Mouse (Mus musculus): Measurements from ENCODE around the gene Tnip1. TPM values are rescaled to one million over a fixed set of nuclear protein-coding genes. Genes with fewer than 3 reads are reported as not detected.
"Not testable (repeated sequence)": the region's sequence is repeated elsewhere in the genome, so short reads cannot be mapped to it uniquely, and the experiment has no call there.

The Tnip1 gene
- total and polyA plus RNA-seq, 3 experiments: 36.1 to 137 (median 67.8) TPM

DNA sequence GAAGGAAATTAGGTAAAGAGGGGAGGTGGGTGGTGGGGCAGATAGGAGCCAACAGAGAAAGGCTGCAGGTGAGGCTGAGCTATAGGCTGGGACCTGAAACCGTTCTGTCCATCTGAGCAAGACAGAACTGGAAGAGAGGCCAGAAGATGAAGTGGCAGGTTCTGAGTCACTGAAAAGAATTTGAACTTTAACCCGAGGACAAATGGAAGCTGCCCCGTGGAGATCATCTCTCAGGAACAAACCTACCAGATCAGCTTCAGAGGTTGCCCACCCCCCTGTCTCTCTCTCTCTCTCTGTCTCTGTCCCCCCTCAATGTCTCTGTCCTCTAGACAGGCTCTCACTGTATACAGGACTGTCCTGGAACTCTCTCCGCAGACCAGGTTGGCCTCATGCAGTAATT, 63.1 kb downstream of the Tnip1 start (continued):
- no peak for TF ChIP-seq MYC (IDR thresholded peaks at IDR 0.05; ENCODE audit: low read depth, low read length)
- TF ChIP-seq SIN3A (IDR thresholded peaks at IDR 0.05; ENCODE audit: low read length): no peak

- Histone ChIP-seq H3K4me3 (replicated peaks in 1 of 3; ENCODE audit: low read depth in 2 of 3, low read length in 2 of 3, poor library complexity in 1 of 3) (no peak overlapping the region), H3K4me1 (ENCODE audit: control insufficient read depth in 1 of 2, insufficient read depth in 2 of 2) (no peaks in the 10 kb centered on the region), H3K9me3 (replicated peaks; ENCODE audit: low read length) (no peaks in the 10 kb centered on the region), H3K36me3 (replicated peaks in 1 of 2; ENCODE audit: control insufficient read depth in 1 of 2, insufficient read depth in 1 of 2, low read length in 1 of 2) (no peaks in the 10 kb centered on the region), H3K79me2 (replicated peaks; ENCODE audit: control insufficient read depth, extremely low read depth, insufficient read depth, poor library complexity, severe bottlenecking) (no peaks in the 10 kb centered on the region), H3K9ac (ENCODE audit: insufficient read depth, low read depth) (no peak overlapping the region), H3K4me2 (ENCODE audit: insufficient read depth, low read depth, poor library complexity, severe bottlenecking) (no peak overlapping the region), H3K27ac (ENCODE audit: insufficient read depth, low read depth) (no peak overlapping the region), H3K27me3 (replicated peaks) (no peaks in the 10 kb centered on the region)
- TF ChIP-seq HCFC1 (IDR thresholded peaks at IDR 0.05; ENCODE audit: low read depth, low read length): no peak
- no peak for TF ChIP-seq MAZ (IDR thresholded peaks at IDR 0.05; ENCODE audit: low read depth, low read length)
- TF ChIP-seq SIN3A (IDR thresholded peaks at IDR 0.05; ENCODE audit: low read length): no peak
- no peak for TF ChIP-seq ELF1 (IDR thresholded peaks at IDR 0.05; ENCODE audit: low read depth, low read length)
- in situ Hi-C loops (cut with MboI; ENCODE audit: low pct_ligation_motif_present, low pct_unique_long_range_greater_than_20kb, low sequenced_read_pairs) (loop anchor here (25.0 kb wide), 1 partner anchor 490 kb away; no protein-coding TSS in a partner anchor), dilution Hi-C loops (cut with MboI; ENCODE audit: extremely low pct_ligation_motif_present, extremely low pct_unique_long_range_greater_than_20kb, low sequenced_read_pairs) (no loop called here)
- no peak for DNase-seq (ENCODE audit: extremely low read depth)
Observed at GRCm38 (mm10) chr11:54897470-54897869, 65.2 kb downstream of the Tnip1 start.

- H3K27me3 ChIP-seq (replicated peaks); H3K9me3 ChIP-seq (replicated peaks; ENCODE audit: low read length); H3K27ac ChIP-seq (ENCODE audit: insufficient read depth, low read depth); H3K79me2 ChIP-seq (replicated peaks; ENCODE audit: control insufficient read depth, extremely low read depth, insufficient read depth, poor library complexity, severe bottlenecking); DNase-seq (ENCODE audit: extremely low read depth); H3K9ac ChIP-seq (ENCODE audit: insufficient read depth, low read depth); H3K4me2 ChIP-seq (ENCODE audit: insufficient read depth, low read depth, poor library complexity, severe bottlenecking); H3K4me3 ChIP-seq (replicated peaks in 1 of 3; ENCODE audit: low read depth in 2 of 3, low read length in 2 of 3, poor library complexity in 1 of 3); dilution Hi-C loops (cut with MboI; ENCODE audit: extremely low pct_ligation_motif_present, extremely low pct_unique_long_range_greater_than_20kb, low sequenced_read_pairs); H3K36me3 ChIP-seq (replicated peaks in 1 of 2; ENCODE audit: control insufficient read depth in 1 of 2, insufficient read depth in 1 of 2, low read length in 1 of 2); H3K4me1 ChIP-seq (ENCODE audit: control insufficient read depth in 1 of 2, insufficient read depth in 2 of 2): not testable (repeated sequence)
- in situ Hi-C loops (cut with MboI; ENCODE audit: low pct_ligation_motif_present, low pct_unique_long_range_greater_than_20kb, low sequenced_read_pairs): loop anchor here (25.0 kb wide), 1 partner anchor 491 kb away; no protein-coding TSS in a partner anchor
Observed at GRCm38 (mm10) chr11:54896646-54897045, 66.1 kb downstream of the Tnip1 start.

- Histone ChIP-seq H3K9me3 (replicated peaks; ENCODE audit: low read length) (no peaks in the 10 kb centered on the region), H3K79me2 (replicated peaks; ENCODE audit: control insufficient read depth, extremely low read depth, insufficient read depth, poor library complexity, severe bottlenecking) (no peaks in the 10 kb centered on the region), H3K27ac (ENCODE audit: insufficient read depth, low read depth) (no peak overlapping the region), H3K36me3 (replicated peaks in 1 of 2; ENCODE audit: control insufficient read depth in 1 of 2, insufficient read depth in 1 of 2, low read length in 1 of 2) (no peaks in the 10 kb centered on the region), H3K4me2 (ENCODE audit: insufficient read depth, low read depth, poor library complexity, severe bottlenecking) (no peak overlapping the region), H3K9ac (ENCODE audit: insufficient read depth, low read depth) (no peak overlapping the region), H3K27me3 (replicated peaks) (no peaks in the 10 kb centered on the region), H3K4me3 (replicated peaks in 1 of 3; ENCODE audit: low read depth in 2 of 3, low read length in 2 of 3, poor library complexity in 1 of 3) (no peak overlapping the region), H3K4me1 (ENCODE audit: control insufficient read depth in 1 of 2, insufficient read depth in 2 of 2) (peaks cover 0 to 2% of the 10 kb centered on the region in 2 experiments; a peak in 1 of 4 replicates)
- no peak for DNase-seq (ENCODE audit: extremely low read depth)
- in situ Hi-C loops (cut with MboI; ENCODE audit: low pct_ligation_motif_present, low pct_unique_long_range_greater_than_20kb, low sequenced_read_pairs): loop anchor here (25.0 kb wide), 1 partner anchor 493 kb away; no protein-coding TSS in a partner anchor
- no peak for TF ChIP-seq KAT2A (IDR thresholded peaks at IDR 0.05; ENCODE audit: insufficient replicate concordance, low read length)
- TF ChIP-seq JUN (IDR thresholded peaks at IDR 0.05; ENCODE audit: insufficient read depth, low read depth, low read length): no peak
- TF ChIP-seq POLR2AphosphoS2 (IDR thresholded peaks at IDR 0.05; ENCODE audit: low read depth, low read length): no peak
- TF ChIP-seq USF1 (IDR thresholded peaks at IDR 0.05; ENCODE audit: low read depth, low read length): no peak
- no peak for TF ChIP-seq ETS1 (conservative IDR thresholded peaks at IDR 0.05; ENCODE audit: low read depth, low read length)
- no peak for TF ChIP-seq ZC3H11A (IDR thresholded peaks at IDR 0.05; ENCODE audit: low read depth, low read length)
- no peak for TF ChIP-seq ZKSCAN1 (IDR thresholded peaks at IDR 0.05; ENCODE audit: borderline replicate concordance, low read depth, low read length)
- dilution Hi-C loops (cut with MboI; ENCODE audit: extremely low pct_ligation_motif_present, extremely low pct_unique_long_range_greater_than_20kb, low sequenced_read_pairs): no loop called here
Observed at GRCm38 (mm10) chr11:54894589-54894988, 68.1 kb downstream of the Tnip1 start.
